Mouse (Mus musculus): ENCODE results near the gene Rsph3b.

DNA sequence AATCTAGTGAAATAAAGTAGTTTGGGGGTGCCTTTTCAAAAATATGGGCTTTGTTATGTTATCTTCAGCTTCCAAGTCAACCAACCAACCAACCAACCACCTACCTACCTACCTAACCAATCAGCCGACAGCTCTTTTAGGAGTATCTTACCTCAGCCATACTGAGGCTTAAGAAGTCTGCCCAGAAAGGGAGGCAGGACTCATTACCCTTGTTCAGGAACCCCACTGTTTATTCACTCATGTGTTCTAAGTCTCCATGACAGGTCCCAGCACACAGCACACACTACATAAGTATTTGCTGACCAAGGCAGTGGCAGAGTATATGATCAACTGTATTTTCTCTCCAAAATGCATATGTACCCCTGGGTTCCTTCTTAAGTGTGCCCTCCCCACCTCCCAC lies 64.0 kb downstream of the Rsph3b start:
- TF ChIP-seq HCFC1 (IDR thresholded peaks at IDR 0.05; ENCODE audit: borderline replicate concordance, insufficient read depth, low read length) (no peak), ZC3H11A (IDR thresholded peaks at IDR 0.05; ENCODE audit: borderline replicate concordance, low read depth, low read length) (no peak), MAFK (IDR thresholded peaks at IDR 0.05; ENCODE audit: insufficient read depth, low read depth, low read length) (no peak)
